Mouse (Mus musculus) limb, embryonic 13.5 days (tissue): Measurements from ENCODE around the gene Zfp385a. TPM values are rescaled to one million over a fixed set of nuclear protein-coding genes. Genes with fewer than 3 reads are reported as not detected.

Experiments used
- ATAC-seq: fragments of 200-750 bp; cut with Nextera tagmentation; 2 replicates; pipeline ENCODE4 v1.8.0; 2017; ENCODE audit warnings: low read depth, moderate number of reproducible peaks, moderate TSS enrichment; ENCODE audit not compliant: low FRiP score
- H3K27ac ChIP-seq: fragments of 300-500 bp; sonication (generic); 2 replicates; pipeline ENCODE4 v1.5.1; 2015; ENCODE audit warnings: inconsistent platforms, mild to moderate bottlenecking, moderate library complexity
- H3K27me3 ChIP-seq: fragments of 300-500 bp; sonication (generic); 2 replicates; pipeline ENCODE4 v1.6.1; 2015; ENCODE audit warnings: mild to moderate bottlenecking, inconsistent platforms
- H3K36me3 ChIP-seq: fragments of 300-500 bp; sonication (generic); 2 replicates; pipeline ENCODE4 v1.6.1; 2015; ENCODE audit warnings: inconsistent platforms, mild to moderate bottlenecking, moderate library complexity
- H3K4me1 ChIP-seq: fragments of 300-500 bp; sonication (generic); 2 replicates; pipeline ENCODE4 v1.6.1; 2015; ENCODE audit warnings: inconsistent platforms
- H3K4me2 ChIP-seq: fragments of 300-500 bp; sonication (generic); replicated peaks from 2 replicates; pipeline ENCODE4 v1.6.1; 2015; ENCODE audit warnings: inconsistent platforms, mild to moderate bottlenecking, moderate library complexity
- H3K4me3 ChIP-seq: fragments of 300-500 bp; sonication (generic); 2 replicates; pipeline ENCODE4 v1.5.1; 2015; ENCODE audit warnings: moderate library complexity, mild to moderate bottlenecking, inconsistent platforms
- H3K9ac ChIP-seq: fragments of 300-500 bp; sonication (generic); 2 replicates; pipeline ENCODE4 v1.6.1; 2015; ENCODE audit warnings: mild to moderate bottlenecking, inconsistent platforms
- H3K9me3 ChIP-seq: fragments of 300-500 bp; sonication (generic); 2 replicates; pipeline ENCODE4 v1.6.1; 2016; ENCODE audit warnings: inconsistent platforms
- WGBS: fragments of 180-500 bp; shearing (Covaris S2); methylation state at CpG from one replicate; pipeline ENCODE4 v1.1.7; 2015; 5-methylcytosine and 5-hydroxymethylcytosine counted together
- polyA plus RNA-seq: library from polyadenylated mRNA; unstranded; fragments of >200 nt; fragmentation: Nextera tagmentation; extraction: Ambion mirVana; gene quantifications from 2 replicates; pipeline ENCODE4 v1.2.1, GENCODE M21; 2015

The Zfp385a gene
- polyA plus RNA-seq, 1 experiment from 2014 or later: 13.1 TPM

GRCm38 (mm10) chr15:103313495-103314095 is 26.3 kb downstream of the Zfp385a start:
- peaks cover 8% of the 10 kb centered on the region for H3K27me3 ChIP-seq
- H3K4me2 ChIP-seq: peak overlapping the region; percentile 68
- peaks cover 42% of the 10 kb centered on the region for H3K4me1 ChIP-seq
- H3K9me3 ChIP-seq: no peaks in the 10 kb centered on the region
- no peak overlapping the region for H3K9ac ChIP-seq
- ATAC-seq: no peak
- H3K36me3 ChIP-seq: peaks cover 34% of the 10 kb centered on the region
- H3K27ac ChIP-seq: no peak overlapping the region; the same call in 1 of the 2 replicates
- peak overlapping the region; percentile 32; the same call in 1 of the 2 replicates for H3K4me3 ChIP-seq
- WGBS: 19% methylated on average over 18 of the region's 18 CpGs

- Histone ChIP-seq H3K4me1 (peaks cover 51% of the 10 kb centered on the region), H3K27me3 (peaks cover 8% of the 10 kb centered on the region), H3K9ac (peak within 1 kb of the TSS; percentile 19; the same call in 1 of the 2 replicates), H3K9me3 (no peaks in the 10 kb centered on the region), H3K27ac (no peak within 1 kb of the TSS), H3K4me2 (no peak within 1 kb of the TSS), H3K4me3 (no peak within 1 kb of the TSS), H3K36me3 (peaks cover 3% of the 10 kb centered on the region; the same call in 1 of the 2 replicates)
- no peak for ATAC-seq
- 55% methylated on average over 6 of the region's 6 CpGs for WGBS
Observed at GRCm38 (mm10) chr15:103310365-103310910, 29.5 kb downstream of the Zfp385a start, which contains the start of gene Gpr84. Gpr84 (minus strand) TSS chr15:103310612.

- Histone ChIP-seq H3K4me3 (0 out of 2 replicates have a peak overlapping the region, but pooled peaks have one; percentile 2), H3K27me3 (peaks cover 8% of the 10 kb centered on the region), H3K9me3 (no peaks in the 10 kb centered on the region), H3K4me1 (peaks cover 44% of the 10 kb centered on the region), H3K27ac (no peak overlapping the region), H3K36me3 (no peaks in the 10 kb centered on the region), H3K4me2 (peak overlapping the region; percentile 52), H3K9ac (peak overlapping the region; percentile 57)
- no peak for ATAC-seq
- 64% methylated on average over 26 of the region's 26 CpGs for WGBS
Observed at GRCm38 (mm10) chr15:103308876-103309580, 30.9 kb downstream of the Zfp385a start.

- Histone ChIP-seq H3K27me3 (peaks cover 8% of the 10 kb centered on the region), H3K36me3 (no peaks in the 10 kb centered on the region), H3K9me3 (no peaks in the 10 kb centered on the region), H3K4me1 (peaks cover 45% of the 10 kb centered on the region), H3K27ac (no peak overlapping the region), H3K4me2 (peak overlapping the region; percentile 52), H3K4me3 (0 out of 2 replicates have a peak overlapping the region, but pooled peaks have one; percentile 2), H3K9ac (peak overlapping the region; percentile 57)
- 44% methylated on average over 28 of the region's 28 CpGs for WGBS
- no peak for ATAC-seq
Observed at GRCm38 (mm10) chr15:103308056-103308875, 31.6 kb downstream of the Zfp385a start.

DNA sequence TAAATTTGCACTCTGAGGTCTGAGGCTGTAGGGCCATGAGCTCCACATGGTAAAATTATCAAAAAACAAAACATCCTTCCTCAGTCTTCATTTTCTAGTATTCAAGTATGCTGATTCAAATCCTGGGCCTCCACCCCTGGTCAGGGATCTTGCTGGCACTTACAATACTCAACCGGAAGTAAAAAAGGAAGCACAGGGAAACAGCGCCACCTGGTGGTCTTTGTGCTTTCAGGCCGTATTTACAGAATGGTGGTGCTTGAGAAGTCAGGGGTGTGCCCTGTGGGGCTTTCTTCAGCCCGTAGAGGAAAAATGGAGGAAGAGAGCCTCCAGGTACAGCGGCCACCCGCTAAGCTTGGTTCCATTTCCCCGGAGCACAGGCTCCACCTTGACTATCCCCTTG is 32.8 kb downstream of the Zfp385a start:
- ATAC-seq: no peak
- Histone ChIP-seq H3K9ac (0 out of 2 replicates have a peak overlapping the region, but pooled peaks have one; percentile 8), H3K27me3 (peaks cover 8% of the 10 kb centered on the region), H3K4me1 (peaks cover 53% of the 10 kb centered on the region), H3K9me3 (no peaks in the 10 kb centered on the region), H3K27ac (peak overlapping the region; percentile 97; the same call in 1 of the 2 replicates), H3K36me3 (no peaks in the 10 kb centered on the region), H3K4me2 (peak overlapping the region; percentile 34; the same call in 1 of the 2 replicates), H3K4me3 (no peak overlapping the region)
- WGBS: 0% methylated on average over 7 of the region's 7 CpGs

DNA sequence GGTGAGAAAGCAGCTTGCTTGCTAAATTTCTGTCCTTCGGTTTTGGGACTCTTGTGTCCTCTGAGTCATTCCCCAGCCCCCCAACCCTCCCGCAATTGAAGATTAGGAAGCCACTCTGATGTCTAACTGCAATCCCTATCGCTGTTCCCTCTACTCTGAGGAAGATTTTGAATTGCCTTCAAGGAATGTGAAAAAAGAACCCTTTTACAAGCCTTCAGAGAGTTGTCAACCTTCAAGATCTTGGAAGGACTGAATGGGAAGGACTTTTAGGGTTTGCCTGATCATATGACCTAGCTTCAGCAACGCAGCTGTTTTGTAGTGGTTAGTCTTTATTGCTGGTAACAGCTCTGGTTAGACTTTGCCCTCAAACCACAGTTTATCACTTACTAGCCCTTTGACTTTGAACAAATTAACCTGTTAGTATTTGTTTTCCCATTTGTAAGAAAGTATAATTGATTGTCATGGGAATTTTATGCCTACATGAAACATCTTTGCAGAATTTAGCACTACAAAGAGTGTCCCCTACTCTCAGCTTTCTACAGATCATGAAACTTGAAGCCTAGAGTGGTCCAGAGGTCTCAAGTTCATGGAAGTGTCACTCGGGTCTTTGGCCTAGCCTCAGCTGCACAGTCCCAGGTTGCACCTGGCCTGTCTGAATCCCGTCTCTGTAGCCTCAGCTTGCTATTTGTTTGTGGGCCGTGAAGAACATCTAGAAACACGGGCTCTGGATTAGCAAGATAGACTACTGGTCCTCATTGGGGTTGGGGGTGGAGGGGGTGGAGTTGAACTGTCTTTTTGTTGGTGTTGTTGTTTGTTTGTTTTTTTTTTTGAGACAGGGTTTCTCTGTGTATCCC is 33.9 kb downstream of the Zfp385a start:
- H3K4me1 ChIP-seq: peaks cover 64% of the 10 kb centered on the region
- H3K9ac ChIP-seq: peak overlapping the region; percentile 72
- 15% methylated on average over 8 of the region's 8 CpGs for WGBS
- H3K27ac ChIP-seq: peak overlapping the region; percentile 97
- H3K4me2 ChIP-seq: peak overlapping the region; percentile 74
- H3K9me3 ChIP-seq: no peaks in the 10 kb centered on the region
- H3K27me3 ChIP-seq: peaks cover 8% of the 10 kb centered on the region
- H3K36me3 ChIP-seq: no peaks in the 10 kb centered on the region
- H3K4me3 ChIP-seq: peak overlapping the region; percentile 47
- no peak for ATAC-seq

DNA sequence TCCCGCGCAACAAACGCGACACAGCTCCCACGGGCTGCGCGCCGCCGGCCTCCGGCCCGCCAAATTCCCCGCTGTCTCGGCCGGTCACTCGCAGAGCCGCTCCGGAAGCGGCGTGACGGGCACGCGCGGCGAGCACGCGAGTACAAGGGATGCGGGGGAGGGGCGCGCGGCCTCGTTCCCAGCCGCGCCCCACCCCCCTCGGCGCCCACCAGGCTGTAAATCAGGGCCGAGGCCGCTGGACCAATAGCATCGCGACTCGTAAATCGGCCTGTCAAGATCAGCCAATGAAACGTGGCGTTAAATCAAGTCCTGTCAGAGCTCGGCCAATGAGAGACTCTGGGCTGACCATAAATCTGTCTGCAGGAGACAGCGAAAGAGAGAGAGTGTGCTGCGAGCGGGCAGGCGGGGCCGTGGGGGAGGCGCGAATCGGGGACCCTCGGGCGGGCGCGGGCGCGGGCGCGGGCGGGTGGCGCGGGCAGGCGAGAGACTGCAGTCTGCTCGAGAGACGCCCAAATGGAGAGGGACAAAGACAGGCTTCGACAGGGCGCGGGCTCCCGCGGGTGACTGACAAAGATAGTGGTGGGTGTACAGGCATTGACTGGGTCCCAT is 34.7 kb downstream of the Zfp385a start:
- Histone ChIP-seq H3K4me1 (peaks cover 72% of the 10 kb centered on the region), H3K4me3 (peak overlapping the region; percentile 47), H3K36me3 (no peaks in the 10 kb centered on the region), H3K27me3 (peaks cover 8% of the 10 kb centered on the region), H3K9me3 (no peaks in the 10 kb centered on the region), H3K4me2 (peak overlapping the region; percentile 74), H3K27ac (peak overlapping the region; percentile 97), H3K9ac (peak overlapping the region; percentile 73)
- 0% methylated on average over 56 of the region's 71 CpGs for WGBS
- ATAC-seq: peak; percentile 92

GRCm38 (mm10) chr15:103304616-103304969 is 35.3 kb downstream of the Zfp385a start:
- peak overlapping the region; percentile 47 for H3K4me3 ChIP-seq
- peak overlapping the region; percentile 74 for H3K4me2 ChIP-seq
- ATAC-seq: no peak
- no peaks in the 10 kb centered on the region for H3K9me3 ChIP-seq
- H3K36me3 ChIP-seq: no peaks in the 10 kb centered on the region
- peak overlapping the region; percentile 97 for H3K27ac ChIP-seq
- peaks cover 78% of the 10 kb centered on the region for H3K4me1 ChIP-seq
- peaks cover 8% of the 10 kb centered on the region for H3K27me3 ChIP-seq
- H3K9ac ChIP-seq: peak overlapping the region; percentile 73
- WGBS: 0% methylated on average over 9 of the region's 9 CpGs

DNA sequence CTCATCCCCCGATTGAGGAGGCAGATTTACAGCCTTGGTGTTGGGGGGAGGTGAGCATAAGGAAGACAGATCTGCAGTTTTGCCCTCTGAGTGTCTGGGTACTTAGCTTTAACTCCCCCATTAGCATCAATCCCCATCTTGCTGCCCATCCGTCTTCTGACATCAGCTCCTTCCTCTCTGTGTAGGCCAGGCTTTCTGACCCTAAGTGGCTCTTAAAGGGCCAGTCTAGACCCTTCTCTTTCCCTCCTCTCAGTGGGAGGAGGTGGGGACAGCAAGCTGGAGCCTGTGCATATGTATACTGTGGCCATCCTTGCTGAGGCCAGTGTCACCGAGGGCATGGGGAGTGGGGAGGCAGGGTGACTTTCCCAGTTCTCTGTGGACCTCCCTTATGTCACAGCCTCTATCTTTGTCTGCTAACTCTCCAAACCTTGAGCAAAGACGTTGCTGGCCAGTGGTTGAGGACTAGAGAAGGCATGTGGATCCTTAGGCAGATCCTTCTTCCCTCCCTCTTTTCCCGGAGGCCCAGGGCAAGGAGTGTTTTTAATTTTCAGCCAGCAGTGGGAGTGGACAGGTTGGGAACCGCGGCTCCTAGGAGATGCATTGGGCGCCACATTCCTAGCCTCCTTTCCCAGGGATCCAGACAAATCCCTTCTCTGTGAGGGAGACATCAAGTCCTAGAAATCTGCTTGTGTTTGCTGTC is 35.8 kb downstream of the Zfp385a start:
- H3K9me3 ChIP-seq: no peaks in the 10 kb centered on the region
- H3K9ac ChIP-seq: peak overlapping the region; percentile 73
- peak overlapping the region; percentile 97 for H3K27ac ChIP-seq
- ATAC-seq: no peak
- H3K4me2 ChIP-seq: peak overlapping the region; percentile 74
- WGBS: 5% methylated on average over 8 of the region's 8 CpGs
- H3K36me3 ChIP-seq: 0 out of 2 replicates have a peak, but pooled peaks cover 2% of the 10 kb centered on the region
- peaks cover 83% of the 10 kb centered on the region for H3K4me1 ChIP-seq
- H3K27me3 ChIP-seq: peaks cover 3% of the 10 kb centered on the region; the same call in 1 of the 2 replicates
- H3K4me3 ChIP-seq: peak overlapping the region; percentile 47

GRCm38 (mm10) chr15:103302341-103303021 is 37.4 kb downstream of the Zfp385a start:
- 11% methylated on average over 6 of the region's 6 CpGs for WGBS
- Histone ChIP-seq H3K27ac (peak overlapping the region; percentile 97), H3K4me2 (peak overlapping the region; percentile 36), H3K4me1 (peaks cover 88% of the 10 kb centered on the region), H3K9me3 (no peaks in the 10 kb centered on the region), H3K9ac (peak overlapping the region; percentile 48; the same call in 1 of the 2 replicates), H3K4me3 (no peak overlapping the region), H3K27me3 (no peaks in the 10 kb centered on the region), H3K36me3 (peaks cover 18% of the 10 kb centered on the region)
- no peak for ATAC-seq
